Mouse (Mus musculus): ENCODE results near the gene Fh1. TPM values are rescaled to one million over a fixed set of nuclear protein-coding genes. Genes with fewer than 3 reads are reported as not detected.

Gene Fh1
- total RNA-seq, 2 experiments from 2014 or later, result 73.1 to 79.9 TPM

GRCm38 (mm10) chr1:175625990-175626692 is 706 bp upstream of the Fh1 start:
- intact Hi-C loops (cut with DNase I), result loop anchor here (2.0 kb wide), 1 partner anchor 297 kb away; no protein-coding TSS in a partner anchor
- DNase-seq (ENCODE audit: low spot score in 2 of 2), result no peak

GRCm38 (mm10) chr1:175623656-175624055 is 1.8 kb downstream of the Fh1 start:
- intact Hi-C loops (cut with DNase I), result no loop called here
- DNase-seq (ENCODE audit: low spot score in 2 of 2), result no peak

- no peak for DNase-seq (ENCODE audit: low spot score in 2 of 2)
- intact Hi-C loops (cut with DNase I), result no loop called here
Measured at GRCm38 (mm10) chr1:175619814-175620431, 5.5 kb downstream of the Fh1 start, which contains the start of gene Kmo. Kmo (plus strand) TSS chr1:175620381.

GRCm38 (mm10) chr1:175614992-175615391 is 10.4 kb downstream of the Fh1 start:
- no peak for DNase-seq (ENCODE audit: low spot score in 2 of 2)
- intact Hi-C loops (cut with DNase I), result no loop called here

GRCm38 (mm10) chr1:175608708-175609107 is 16.7 kb downstream of the Fh1 start:
- DNase-seq (ENCODE audit: low spot score in 2 of 2), result no peak
- intact Hi-C loops (cut with DNase I), result no loop called here

- DNase-seq (ENCODE audit: low spot score in 2 of 2), result no peak
- intact Hi-C loops (cut with DNase I), result no loop called here
Measured at GRCm38 (mm10) chr1:175607838-175608585, 17.4 kb downstream of the Fh1 start.

- intact Hi-C loops (cut with DNase I), result no loop called here
- no peak for DNase-seq (ENCODE audit: low spot score in 2 of 2)
Measured at GRCm38 (mm10) chr1:175607308-175607707, 18.1 kb downstream of the Fh1 start.

GRCm38 (mm10) chr1:175603390-175603789 is 22.0 kb downstream of the Fh1 start:
- intact Hi-C loops (cut with DNase I), result loop anchor here (5.0 kb wide), 1 partner anchor 561 kb away; no protein-coding TSS in a partner anchor
- no peak for DNase-seq (ENCODE audit: low spot score in 2 of 2)

GRCm38 (mm10) chr1:175602231-175602630 is 23.2 kb downstream of the Fh1 start:
- intact Hi-C loops (cut with DNase I), result loop anchor here (5.0 kb wide), 1 partner anchor 560 kb away; no protein-coding TSS in a partner anchor
- no peak for DNase-seq (ENCODE audit: low spot score in 2 of 2)

- intact Hi-C loops (cut with DNase I), result no loop called here
Measured at GRCm38 (mm10) chr1:175592832-175593231, 32.6 kb downstream of the Fh1 start.

GRCm38 (mm10) chr1:175586656-175587055 is 38.8 kb downstream of the Fh1 start:
- DNase-seq (ENCODE audit: low spot score in 2 of 2), result no peak
- intact Hi-C loops (cut with DNase I), result no loop called here

More at GRCm38 (mm10) chr1:175592832-175593231, 32.6 kb downstream of the Fh1 start:
- no peak for DNase-seq (ENCODE audit: low spot score in 2 of 2)

GRCm38 (mm10) chr1:175585267-175585666 is 40.2 kb downstream of the Fh1 start:
- intact Hi-C loops (cut with DNase I), result no loop called here
- DNase-seq (ENCODE audit: low spot score in 2 of 2), result no peak

GRCm38 (mm10) chr1:175582799-175583198 is 42.6 kb downstream of the Fh1 start:
- intact Hi-C loops (cut with DNase I), result no loop called here

GRCm38 (mm10) chr1:175580346-175580745 is 45.1 kb downstream of the Fh1 start:
- DNase-seq (ENCODE audit: low spot score in 2 of 2), result peak; percentile 16 to 33

More at GRCm38 (mm10) chr1:175582799-175583198, 42.6 kb downstream of the Fh1 start:
- DNase-seq (ENCODE audit: low spot score in 2 of 2), result no peak

GRCm38 (mm10) chr1:175579598-175580235 is 45.7 kb downstream of the Fh1 start:
- DNase-seq (ENCODE audit: low spot score in 2 of 2), result peak; percentile 13 to 33
- intact Hi-C loops (cut with DNase I), result no loop called here

More at GRCm38 (mm10) chr1:175580346-175580745, 45.1 kb downstream of the Fh1 start:
- intact Hi-C loops (cut with DNase I), result no loop called here

GRCm38 (mm10) chr1:175578425-175579096 is 46.9 kb downstream of the Fh1 start:
- intact Hi-C loops (cut with DNase I), result no loop called here
- DNase-seq (ENCODE audit: low spot score in 2 of 2), result no peak

GRCm38 (mm10) chr1:175574129-175574528 is 51.3 kb downstream of the Fh1 start:
- DNase-seq (ENCODE audit: low spot score in 2 of 2), result no peak
- intact Hi-C loops (cut with DNase I), result no loop called here

- DNase-seq (ENCODE audit: low spot score in 2 of 2), result no peak
- intact Hi-C loops (cut with DNase I), result no loop called here
Measured at GRCm38 (mm10) chr1:175565579-175566103, 59.8 kb downstream of the Fh1 start.

GRCm38 (mm10) chr1:175564321-175564720 is 61.1 kb downstream of the Fh1 start:
- intact Hi-C loops (cut with DNase I), result no loop called here
- no peak for DNase-seq (ENCODE audit: low spot score in 2 of 2)

Data from left cerebral cortex, postnatal 36 days (tissue).